Mouse (Mus musculus) thymus, adult 2 months (tissue): ENCODE measurements at regions not wholly inside any gene's neighbourhood (a gene's known extent, or its start where the extent isn't known, plus 50 kb on each side); places are given as distances from the start of the nearest gene placed in this dataset.

ENCODE experiments used
- DNase-seq: peaks from one replicate; pipeline ENCODE4 v3.0.0; 2021
- H3K27ac ChIP-seq: fragments of 200-500 bp; 2 replicates; pipeline ENCODE4 v1.5.1; 2012; ENCODE audit warnings: low read length, control low read depth; ENCODE audit not compliant: control insufficient read depth, insufficient read depth
- H3K27me3 ChIP-seq: fragments of 200-500 bp; 2 replicates; pipeline ENCODE4 v1.6.1; 2012; ENCODE audit warnings: mild to moderate bottlenecking, low read length, moderate library complexity, mixed read lengths; ENCODE audit not compliant: control insufficient read depth, insufficient read depth
- H3K36me3 ChIP-seq: fragments of 200-500 bp; 2 replicates; pipeline ENCODE4 v1.6.1; 2012; ENCODE audit warnings: mild to moderate bottlenecking, low read length, moderate library complexity; ENCODE audit not compliant: control insufficient read depth, insufficient read depth
- H3K4me1 ChIP-seq: fragments of 200-500 bp; replicated peaks from 2 replicates; pipeline ENCODE4 v1.6.1; 2012; ENCODE audit warnings: low read length; ENCODE audit not compliant: control insufficient read depth, insufficient read depth
- H3K4me3 ChIP-seq: fragments of 200-500 bp; 2 replicates; pipeline ENCODE4 v1.5.1; 2012; ENCODE audit warnings: mild to moderate bottlenecking, low read length, control low read depth, moderate library complexity; ENCODE audit not compliant: control insufficient read depth, insufficient read depth
- CTCF ChIP-seq: fragments of 200-500 bp; IDR thresholded peaks from 2 replicates; pipeline ENCODE4 v1.5.1; 2012; ENCODE audit warnings: mild to moderate bottlenecking, control low read depth, low read length, moderate library complexity, borderline replicate concordance; ENCODE audit not compliant: control insufficient read depth, poor library complexity, insufficient read depth; ENCODE audit errors: extremely low read depth
- POLR2A ChIP-seq: fragments of 200-500 bp; IDR thresholded peaks from 2 replicates; pipeline ENCODE4 v1.6.1; 2012; ENCODE audit warnings: mild to moderate bottlenecking, low read length, control low read depth, moderate library complexity; ENCODE audit not compliant: control insufficient read depth, poor library complexity, insufficient read depth; ENCODE audit errors: extremely low read depth
- WGBS: fragments of 180-500 bp; shearing (Covaris S2); methylation state at CpG from one replicate; pipeline ENCODE4 v1.1.7; 2018; 5-methylcytosine and 5-hydroxymethylcytosine counted together

- Histone ChIP-seq H3K27ac (no peak overlapping the region), H3K4me1 (peaks cover 12% of the 10 kb centered on the region), H3K36me3 (no peaks in the 10 kb centered on the region), H3K27me3 (no peaks in the 10 kb centered on the region; the same call in 1 of the 2 replicates), H3K4me3 (peak overlapping the region; percentile 56)
- TF ChIP-seq CTCF, result peak; percentile 83
- TF ChIP-seq POLR2A, result no peak
- under 1% methylated on average over 40 of the region's 40 CpGs for WGBS
- DNase-seq, result peak; percentile 81
Measured at GRCm38 (mm10) chr17:88255744-88256598, 184.5 kb upstream of the Foxn2 start.

- TF ChIP-seq POLR2A (no peak), CTCF (no peak)
- H3K4me3 ChIP-seq, result peak overlapping the region; percentile 21
- peaks cover 10% of the 10 kb centered on the region for H3K4me1 ChIP-seq
- H3K36me3 ChIP-seq, result no peaks in the 10 kb centered on the region
- WGBS, result 15% methylated on average over 18 of the region's 18 CpGs
- H3K27ac ChIP-seq, result peak overlapping the region; percentile 1; the same call in 1 of the 2 replicates
- DNase-seq, result peak; percentile 23
- no peaks in the 10 kb centered on the region for H3K27me3 ChIP-seq
Measured at GRCm38 (mm10) chr17:88256599-88257544, 183.6 kb upstream of the Foxn2 start.

DNA sequence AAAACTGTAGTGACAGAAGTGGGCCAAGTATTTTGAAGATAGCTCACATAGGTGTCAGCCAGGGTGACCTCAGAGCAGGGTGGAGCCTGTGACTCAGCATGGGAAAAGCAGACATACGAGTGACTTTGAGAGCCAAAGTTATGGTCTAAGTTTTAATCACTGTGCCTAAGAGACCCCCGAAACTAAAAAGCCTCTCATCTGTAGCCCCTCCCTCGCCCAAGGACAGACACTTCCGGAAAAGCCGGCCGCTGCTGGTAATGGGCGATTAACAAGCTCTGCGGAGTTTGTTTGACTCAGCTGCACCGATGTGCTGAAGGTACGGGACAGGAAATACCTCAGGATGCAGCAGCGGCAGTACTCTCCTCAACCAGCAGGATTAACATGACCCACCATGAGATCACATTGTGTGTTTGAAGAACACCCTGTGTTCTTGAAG is 182.1 kb upstream of the Foxn2 start:
- no peaks in the 10 kb centered on the region for H3K36me3 ChIP-seq
- peak overlapping the region; percentile 37 for H3K4me3 ChIP-seq
- no peaks in the 10 kb centered on the region for H3K27me3 ChIP-seq
- WGBS, result 37% methylated on average over 11 of the region's 11 CpGs
- DNase-seq, result peak; percentile 48
- TF ChIP-seq CTCF (0 out of 2 replicates have a peak, but pooled peaks have one; percentile 16), POLR2A (no peak)
- peaks cover 8% of the 10 kb centered on the region for H3K4me1 ChIP-seq
- H3K27ac ChIP-seq, result no peak overlapping the region

GRCm38 (mm10) chr17:88260176-88260575 is 180.3 kb upstream of the Foxn2 start:
- Histone ChIP-seq H3K4me1 (peaks cover 8% of the 10 kb centered on the region), H3K36me3 (no peaks in the 10 kb centered on the region), H3K4me3 (no peak overlapping the region), H3K27ac (no peak overlapping the region), H3K27me3 (no peaks in the 10 kb centered on the region)
- TF ChIP-seq POLR2A (no peak), CTCF (no peak)
- WGBS, result 96% methylated on average over 7 of the region's 7 CpGs
- no peak for DNase-seq

DNA sequence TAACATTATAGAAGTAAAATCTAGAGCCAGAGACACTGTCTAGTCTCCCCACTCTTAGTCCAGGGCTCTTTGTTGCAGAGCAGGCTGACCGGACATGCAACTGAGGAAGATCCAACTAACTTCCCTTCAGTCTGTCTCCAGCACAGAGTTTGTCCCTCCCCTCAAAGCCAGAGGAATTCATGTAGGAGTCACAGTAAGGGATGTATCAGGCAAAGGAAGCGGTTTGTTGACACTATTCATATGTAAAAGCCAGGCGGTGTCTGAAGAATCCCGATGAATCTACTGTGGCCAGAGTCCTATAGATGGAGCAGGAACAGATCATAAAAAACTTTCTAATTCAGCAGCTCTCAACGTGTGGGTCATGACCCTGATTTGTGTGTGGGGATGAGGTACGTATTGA is 179.7 kb upstream of the Foxn2 start:
- no peaks in the 10 kb centered on the region for H3K27me3 ChIP-seq
- 83% methylated on average over 6 of the region's 6 CpGs for WGBS
- no peak overlapping the region for H3K4me3 ChIP-seq
- H3K36me3 ChIP-seq, result no peaks in the 10 kb centered on the region
- H3K4me1 ChIP-seq, result peaks cover 8% of the 10 kb centered on the region
- no peak overlapping the region for H3K27ac ChIP-seq
- no peak for DNase-seq
- TF ChIP-seq POLR2A (no peak), CTCF (no peak)

DNA sequence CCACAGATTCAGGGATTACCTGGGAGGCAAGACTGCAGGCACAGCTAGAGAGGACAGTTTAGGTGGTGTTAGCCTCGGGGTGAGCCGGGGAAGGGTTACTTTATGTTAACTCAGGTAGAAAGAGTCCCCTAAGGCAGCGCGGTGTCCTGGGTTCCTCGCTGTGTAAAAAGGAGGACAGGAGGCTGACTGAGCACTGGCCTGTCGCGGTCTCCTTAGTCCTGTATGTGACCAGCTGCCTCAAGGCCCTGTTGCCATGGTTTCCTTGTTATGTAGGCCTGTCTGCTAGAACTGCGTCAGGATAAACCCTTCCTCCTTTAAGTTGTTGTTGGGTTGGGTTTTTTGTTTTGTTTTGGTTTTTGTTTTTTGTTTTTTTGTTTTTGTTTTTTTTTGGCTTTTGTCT is 179.0 kb upstream of the Foxn2 start:
- H3K27ac ChIP-seq, result no peak overlapping the region
- WGBS, result 94% methylated on average over 8 of the region's 8 CpGs
- H3K36me3 ChIP-seq, result no peaks in the 10 kb centered on the region
- no peak overlapping the region for H3K4me3 ChIP-seq
- H3K4me1 ChIP-seq, result peaks cover 6% of the 10 kb centered on the region
- no peaks in the 10 kb centered on the region for H3K27me3 ChIP-seq
- TF ChIP-seq POLR2A (no peak), CTCF (no peak)
- no peak for DNase-seq
